Mouse (Mus musculus) thymus, postnatal 0 days (tissue): ENCODE measurements around the gene Cldn15. TPM values are rescaled to one million over a fixed set of nuclear protein-coding genes. Genes with fewer than 3 reads are reported as not detected.
"Not testable (repeated sequence)": the region's sequence is repeated elsewhere in the genome, so short reads cannot be mapped to it uniquely, and the experiment has no call there.

Experiments used
- DNase-seq: peaks from one replicate; pipeline ENCODE4 v3.0.0-alpha.2; 2015; ENCODE audit warnings: low spot score
- polyA plus RNA-seq: library from polyadenylated mRNA; unstranded; fragments of >200 nt; fragmentation: Nextera tagmentation; extraction: Ambion mirVana; gene quantifications from 2 replicates; pipeline ENCODE4 v1.2.1, GENCODE M21; 2015

The Cldn15 gene
- polyA plus RNA-seq: 1.2 and 2.2 TPM in 2 replicates

- DNase-seq: no peak
These were observed at the start of gene Cldn15 for GRCm38 (mm10) chr5:136966331-136966730. TSS of gene Cldn15 (plus strand) at chr5:136966616.

- DNase-seq: no peak
These were observed 48.7 kb upstream of the Cldn15 start for GRCm38 (mm10) chr5:136917613-136918242.

GRCm38 (mm10) chr5:136918655-136919472, 47.6 kb upstream of the Cldn15 start:
- peak; percentile 83 for DNase-seq

GRCm38 (mm10) chr5:136919546-136920301, 46.7 kb upstream of the Cldn15 start:
- DNase-seq: no peak

- no peak for DNase-seq
These were observed 43.6 kb upstream of the Cldn15 start for GRCm38 (mm10) chr5:136922830-136923229.

GRCm38 (mm10) chr5:136923751-136924478, 42.5 kb upstream of the Cldn15 start:
- DNase-seq: no peak

GRCm38 (mm10) chr5:136929073-136929472, 37.3 kb upstream of the Cldn15 start:
- peak; percentile 82 for DNase-seq

- no peak for DNase-seq
These were observed 34.5 kb upstream of the Cldn15 start for GRCm38 (mm10) chr5:136931896-136932295.

GRCm38 (mm10) chr5:136932956-136933355, 33.5 kb upstream of the Cldn15 start:
- DNase-seq: no peak

GRCm38 (mm10) chr5:136933930-136934329, 32.5 kb upstream of the Cldn15 start:
- DNase-seq: no peak

- peak; percentile 8 for DNase-seq
These were observed 30.3 kb upstream of the Cldn15 start for GRCm38 (mm10) chr5:136935905-136936695.

- DNase-seq: no peak
These were observed 29.7 kb upstream of the Cldn15 start for GRCm38 (mm10) chr5:136936750-136937149.

GRCm38 (mm10) chr5:136937621-136938020, 28.8 kb upstream of the Cldn15 start:
- no peak for DNase-seq

GRCm38 (mm10) chr5:136939284-136939683, 27.1 kb upstream of the Cldn15 start:
- peak; percentile 7 for DNase-seq

GRCm38 (mm10) chr5:136940029-136940428, 26.4 kb upstream of the Cldn15 start:
- not testable (repeated sequence) for DNase-seq

GRCm38 (mm10) chr5:136940845-136941560, 25.4 kb upstream of the Cldn15 start:
- DNase-seq: no peak

- no peak for DNase-seq
These were observed 23.6 kb upstream of the Cldn15 start for GRCm38 (mm10) chr5:136942781-136943180.

- no peak for DNase-seq
These were observed 23.0 kb upstream of the Cldn15 start for GRCm38 (mm10) chr5:136943382-136943781.

- no peak for DNase-seq
These were observed 21.3 kb upstream of the Cldn15 start for GRCm38 (mm10) chr5:136945084-136945483.

- no peak for DNase-seq
These were observed 18.5 kb upstream of the Cldn15 start for GRCm38 (mm10) chr5:136947874-136948273.
